ENCODE assay signal across 7 mouse cellular contexts in genomic region chr4:139208236-139209129, GRCm38 (mm10). TPM values are rescaled to one million over a fixed set of nuclear protein-coding genes. Genes with fewer than 3 reads are reported as not detected.
DNase-seq lines count a peak whose midpoint lies in the region; ATAC-seq lines count a peak whose summit lies in the region.

No protein-coding gene starts in this region.

- peak overlapping the region; percentile 51 for H3K27ac ChIP-seq in limb, embryonic 12.5 days
- H3K27ac ChIP-seq in limb, embryonic 10.5 days, result no peak overlapping the region; the same call in 1 of the 2 replicates
- H3K27ac ChIP-seq in limb, embryonic 13.5 days, result peak overlapping the region; percentile 52; the same call in 1 of the 2 replicates

- no peak for ATAC-seq in limb, embryonic 12.5 days (ENCODE audit: insufficient number of reproducible peaks, insufficient read depth, low FRiP score, low TSS enrichment, low read depth)
- no peak for ATAC-seq in limb, embryonic 13.5 days (ENCODE audit: low FRiP score, low read depth)

- no peak overlapping the region for H3K4me2 ChIP-seq in limb, embryonic 12.5 days
- H3K4me2 ChIP-seq in limb, embryonic 13.5 days (replicated peaks), result peak overlapping the region; percentile 24; the same call in 1 of the 2 replicates

- no peak for DNase-seq in limb, embryonic 10.5 days (ENCODE audit: low spot score)
- peak; percentile 48 for DNase-seq in brain, adult 2 months (ENCODE audit: low read depth, low spot score)
- DNase-seq in splenic B cell, adult 2 months (ENCODE audit: low read depth, low spot score), result peak; percentile 68
- DNase-seq in urinary bladder, adult 18-20 months (ENCODE audit: low spot score in 2 of 2), result no peak
- no peak for DNase-seq in frontal cortex, postnatal 36 days (ENCODE audit: low spot score in 2 of 2)

- WGBS in limb, embryonic 12.5 days, result 54% methylated on average over 9 of the region's 9 CpGs
- whole genome bisulfite sequencing in limb, embryonic 10.5 days, result 64% methylated on average over 9 of the region's 9 CpGs
- WGBS in limb, embryonic 13.5 days, result 47% methylated on average over 9 of the region's 9 CpGs

- peaks cover 37% of the 10 kb centered on the region; the same call in 1 of the 2 replicates for H3K36me3 ChIP-seq in limb, embryonic 12.5 days
- H3K36me3 ChIP-seq in limb, embryonic 10.5 days, result peaks cover 43% of the 10 kb centered on the region
- H3K36me3 ChIP-seq in limb, embryonic 13.5 days, result peaks cover 19% of the 10 kb centered on the region
- no peaks in the 10 kb centered on the region; the same call in none of the 2 replicates for H3K36me3 ChIP-seq in splenic B cell, adult 2 months (ENCODE audit: control insufficient read depth, insufficient read depth, low read length, poor library complexity, severe bottlenecking)

- H3K27me3 ChIP-seq in limb, embryonic 12.5 days, result no peaks in the 10 kb centered on the region
- H3K27me3 ChIP-seq in limb, embryonic 10.5 days (ENCODE audit: low read depth, poor library complexity, severe bottlenecking), result no peaks in the 10 kb centered on the region
- no peaks in the 10 kb centered on the region for H3K27me3 ChIP-seq in limb, embryonic 13.5 days
- H3K27me3 ChIP-seq in splenic B cell, adult 2 months (ENCODE audit: control insufficient read depth, insufficient read depth, low read length, poor library complexity, severe bottlenecking), result no peaks in the 10 kb centered on the region

- H3K9me3 ChIP-seq in limb, embryonic 12.5 days, result no peaks in the 10 kb centered on the region
- no peaks in the 10 kb centered on the region for H3K9me3 ChIP-seq in limb, embryonic 10.5 days (replicated peaks)
- H3K9me3 ChIP-seq in limb, embryonic 13.5 days, result no peaks in the 10 kb centered on the region

- no peak overlapping the region for H3K4me3 ChIP-seq in limb, embryonic 12.5 days (replicated peaks)
- H3K4me3 ChIP-seq in limb, embryonic 10.5 days, result no peak overlapping the region
- H3K4me3 ChIP-seq in limb, embryonic 13.5 days, result no peak overlapping the region

- H3K4me1 ChIP-seq in limb, embryonic 12.5 days (replicated peaks), result peaks cover 64% of the 10 kb centered on the region
- H3K4me1 ChIP-seq in limb, embryonic 10.5 days, result peaks cover 47% of the 10 kb centered on the region
- peaks cover 71% of the 10 kb centered on the region for H3K4me1 ChIP-seq in limb, embryonic 13.5 days

- H3K9ac ChIP-seq in limb, embryonic 12.5 days (replicated peaks), result no peak overlapping the region
- H3K9ac ChIP-seq in limb, embryonic 13.5 days, result peak overlapping the region; percentile 36; the same call in 1 of the 2 replicates

RNA-seq across cellular contexts. Expression of gene Capzb, which starts 15.8 kb away (rescaled TPM):
- 386 and 390 TPM in 2 replicates for polyA plus RNA-seq in limb, embryonic 12.5 days (2016; fragmentation: Nextera tagmentation; extraction: Ambion mirVana)
- polyA plus RNA-seq in limb, embryonic 10.5 days (2016; fragmentation: Nextera tagmentation; extraction: Ambion mirVana), result 385 and 390 TPM in 2 replicates
- polyA plus RNA-seq in limb, embryonic 13.5 days (2015; fragmentation: Nextera tagmentation; extraction: Ambion mirVana), result 396 and 406 TPM in 2 replicates

Comparison
In these comparisons a context has a peak if more than half of its experiments do, and no peak if none do; other contexts are left out.
1. DNase-seq: peak in brain, adult 2 months (single experiment) and splenic B cell, adult 2 months (single experiment); none in limb, embryonic 10.5 days (single experiment), urinary bladder, adult 18-20 months (0 of 2) and frontal cortex, postnatal 36 days (0 of 2).